Mouse (Mus musculus) heart, postnatal 0 days (tissue): ENCODE measurements around the gene Oser1.

Experiments
- CTCF ChIP-seq: IDR thresholded peaks from 2 replicates; pipeline ENCODE4 v1.5.1; 2016; ENCODE audit warnings: antibody characterized with exemption, control low read depth, low read depth
- EP300 ChIP-seq: IDR thresholded peaks from 2 replicates; pipeline ENCODE4 v1.6.1; 2016; ENCODE audit warnings: antibody characterized with exemption, low read depth

GRCm38 (mm10) chr2:163372627-163373026 lies 51.9 kb downstream of the Oser1 start:
- TF ChIP-seq CTCF (no peak), EP300 (no peak)
